Mouse (Mus musculus): ENCODE data around the gene 2010109A12Rik.

DNA sequence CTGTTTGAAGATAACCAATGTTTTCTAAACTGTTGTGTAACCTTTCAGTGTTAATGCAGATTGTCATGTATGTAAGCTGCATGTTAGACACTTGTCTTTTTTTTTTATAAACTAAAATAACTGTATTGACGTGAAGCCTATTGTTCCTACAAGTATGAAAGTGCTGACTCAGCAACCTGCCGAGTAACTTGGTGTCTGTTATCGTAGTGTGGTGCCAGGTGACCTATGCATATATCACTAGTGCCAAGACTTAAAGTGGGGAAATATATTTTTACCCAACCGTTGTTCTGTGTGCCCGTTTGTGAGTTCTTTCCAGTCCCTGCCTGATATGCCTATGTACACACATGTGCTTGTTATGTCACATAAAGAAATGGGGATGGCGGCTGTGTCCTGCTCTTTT, 31.6 kb upstream of the 2010109A12Rik start:
- no peak for TF ChIP-seq CTCF (IDR thresholded peaks at IDR 0.05; ENCODE audit: extremely low read depth, insufficient read depth, insufficient read length, insufficient replicate concordance)
- no peak for TF ChIP-seq POLR2A (IDR thresholded peaks at IDR 0.05; ENCODE audit: low read depth, low read length)

Data from spleen, adult 2 months (tissue).